Mouse (Mus musculus) layer of hippocampus, postnatal 14 days (tissue): ENCODE data around the gene Grm4. TPM values are rescaled to one million over a fixed set of nuclear protein-coding genes. Genes with fewer than 3 reads are reported as not detected.

Source experiments
- DNase-seq, 2 experiments: peaks; one replicate each; pipeline ENCODE4 v3.0.0; 2021 to 2022; ENCODE audit warnings: low spot score in 2 of 2, mixed read lengths in 1 of 2
- long read RNA-seq, 2 experiments: library from polyadenylated mRNA; stranded (forward); transcript quantifications; one replicate each; pipeline ENCODE4 v2.0.0; 2021
- total RNA-seq, 2 experiments: library from RNA; stranded (reverse); gene quantifications; 2 replicates each; pipeline ENCODE4 v1.2.3; 2021

The Grm4 gene
- 10 to 100 TPM; 10.7 to 19.3 TPM for total RNA-seq
- long read RNA-seq, experiment 1, partial matches to known transcripts = 2 of 4 reads
- long read RNA-seq, experiment 1, other reads (novel, unspliced or antisense) = 2 of 4 reads
- long read RNA-seq, experiment 2, full-length matches to known transcripts = 3 of 4 reads
- long read RNA-seq, experiment 2, partial matches to known transcripts = 1 of 4 reads
- long read RNA-seq, experiment 2, other reads (novel, unspliced or antisense) = 0 of 4 reads

GRCm38 (mm10) chr17:27521303-27521702 is at the start of gene Grm4:
TSS of gene Grm4 (minus strand) at chr17:27521403.
- DNase-seq = no peak

- no peak for DNase-seq
Measured at GRCm38 (mm10) chr17:27568228-27568627, 47.0 kb upstream of the Grm4 start.

GRCm38 (mm10) chr17:27565942-27566267 is 44.7 kb upstream of the Grm4 start:
- no peak for DNase-seq

- DNase-seq = peak; percentile 97
Measured at GRCm38 (mm10) chr17:27565163-27565941, 44.1 kb upstream of the Grm4 start, which contains the start of gene AI413582. TSS of gene AI413582 (minus strand) at chr17:27565756.

GRCm38 (mm10) chr17:27564391-27565162 is 43.4 kb upstream of the Grm4 start:
- no peak for DNase-seq

GRCm38 (mm10) chr17:27563771-27564244 is 42.6 kb upstream of the Grm4 start:
- no peak for DNase-seq

GRCm38 (mm10) chr17:27561809-27562526 is 40.8 kb upstream of the Grm4 start:
- no peak for DNase-seq

- no peak for DNase-seq
Measured at GRCm38 (mm10) chr17:27560926-27561480, 39.8 kb upstream of the Grm4 start.

- no peak for DNase-seq
Measured at GRCm38 (mm10) chr17:27559596-27559995, 38.4 kb upstream of the Grm4 start.

GRCm38 (mm10) chr17:27558845-27559244 is 37.6 kb upstream of the Grm4 start:
- DNase-seq = no peak

- DNase-seq = no peak
Measured at GRCm38 (mm10) chr17:27557927-27558661, 36.9 kb upstream of the Grm4 start.

- DNase-seq = no peak
Measured at GRCm38 (mm10) chr17:27557181-27557926, 36.2 kb upstream of the Grm4 start.

- peak; percentile 81 to 83 for DNase-seq
Measured at GRCm38 (mm10) chr17:27556315-27557011, 35.3 kb upstream of the Grm4 start, which contains the start of gene Hmga1. TSS of gene Hmga1 (plus strand) at chr17:27556497.

GRCm38 (mm10) chr17:27555512-27556172 is 34.4 kb upstream of the Grm4 start:
- no peak for DNase-seq

GRCm38 (mm10) chr17:27555075-27555511 is 33.9 kb upstream of the Grm4 start:
- no peak for DNase-seq

GRCm38 (mm10) chr17:27554062-27554960 is 33.1 kb upstream of the Grm4 start:
- no peak for DNase-seq
